Mouse (Mus musculus) liver, embryonic 12.5 days (tissue): Measurements from ENCODE around the gene Nelfb. TPM values are rescaled to one million over a fixed set of nuclear protein-coding genes. Genes with fewer than 3 reads are reported as not detected.
"Not testable (repeated sequence)": the region's sequence is repeated elsewhere in the genome, so short reads cannot be mapped to it uniquely, and the experiment has no call there.

Experiments used
- ATAC-seq: fragments of 200-750 bp; cut with Nextera tagmentation; 2 replicates; pipeline ENCODE4 v1.8.0; 2017; ENCODE audit warnings: moderate number of reproducible peaks, mild to moderate bottlenecking, moderate library complexity
- H3K27ac ChIP-seq: fragments of 300-500 bp; sonication (generic); 2 replicates; pipeline ENCODE4 v1.5.1; 2016; ENCODE audit warnings: mild to moderate bottlenecking
- H3K27me3 ChIP-seq: fragments of 300-500 bp; sonication (generic); replicated peaks from 2 replicates; pipeline ENCODE4 v1.6.1; 2016; ENCODE audit warnings: mild to moderate bottlenecking, moderate library complexity
- H3K36me3 ChIP-seq: fragments of 300-500 bp; sonication (generic); 2 replicates; pipeline ENCODE4 v1.6.1; 2016; ENCODE audit warnings: mild to moderate bottlenecking, moderate library complexity
- H3K4me1 ChIP-seq: fragments of 300-500 bp; sonication (generic); 2 replicates; pipeline ENCODE4 v1.6.1; 2016
- H3K4me2 ChIP-seq: fragments of 300-500 bp; sonication (generic); 2 replicates; pipeline ENCODE4 v1.6.1; 2016; ENCODE audit warnings: mild to moderate bottlenecking, moderate library complexity
- H3K4me3 ChIP-seq: fragments of 300-500 bp; sonication (generic); 2 replicates; pipeline ENCODE4 v1.5.1; 2016; ENCODE audit warnings: mild to moderate bottlenecking, moderate library complexity
- H3K9ac ChIP-seq: fragments of 300-500 bp; sonication (generic); 2 replicates; pipeline ENCODE4 v1.6.1; 2016; ENCODE audit warnings: mild to moderate bottlenecking, moderate library complexity
- H3K9me3 ChIP-seq: fragments of 300-500 bp; sonication (generic); replicated peaks from 2 replicates; pipeline ENCODE4 v1.6.1; 2016; ENCODE audit warnings: mild to moderate bottlenecking, moderate library complexity
- WGBS: fragments of 180-500 bp; shearing (Covaris S2); methylation state at CpG from one replicate; pipeline ENCODE4 v1.1.7; 2016; ENCODE audit not compliant: insufficient replicate concordance; 5-methylcytosine and 5-hydroxymethylcytosine counted together
- polyA plus RNA-seq: library from polyadenylated mRNA; unstranded; fragments of >200 nt; fragmentation: Nextera tagmentation; extraction: Ambion mirVana; gene quantifications from 2 replicates; pipeline ENCODE4 v1.2.1, GENCODE M21; 2016

Gene Nelfb
- polyA plus RNA-seq = 56.7 and 61.5 TPM in 2 replicates

- peak within 1 kb of the TSS; percentile 88 for H3K27ac ChIP-seq
- ATAC-seq = peak; percentile 92
- WGBS = 1% methylated on average over 44 of the region's 44 CpGs
- H3K4me2 ChIP-seq = peak within 1 kb of the TSS; percentile 87
- peaks cover 22% of the 10 kb centered on the region for H3K27me3 ChIP-seq
- H3K36me3 ChIP-seq = peaks cover 36% of the 10 kb centered on the region
- H3K4me3 ChIP-seq = peak within 1 kb of the TSS; percentile 83
- peak within 1 kb of the TSS; percentile 93 for H3K9ac ChIP-seq
- H3K4me1 ChIP-seq = peaks cover 31% of the 10 kb centered on the region
- H3K9me3 ChIP-seq = no peaks in the 10 kb centered on the region
These were observed at the start of gene Nelfb for GRCm38 (mm10) chr2:25211121-25211670. Nelfb (minus strand) TSS chr2:25211489.

GRCm38 (mm10) chr2:25258887-25259286 is 47.6 kb upstream of the Nelfb start:
- Histone ChIP-seq H3K4me1 (peaks cover 44% of the 10 kb centered on the region), H3K4me3 (no peak overlapping the region), H3K36me3 (no peaks in the 10 kb centered on the region), H3K4me2 (no peak overlapping the region), H3K9me3 (no peaks in the 10 kb centered on the region), H3K27ac (no peak overlapping the region), H3K9ac (no peak overlapping the region), H3K27me3 (peaks cover 9% of the 10 kb centered on the region)
- 37% methylated on average over 2 of the region's 2 CpGs for WGBS
- no peak for ATAC-seq

- not testable (repeated sequence) for H3K9ac ChIP-seq, H3K27me3 ChIP-seq, H3K4me3 ChIP-seq, H3K9me3 ChIP-seq, ATAC-seq, H3K27ac ChIP-seq, H3K4me2 ChIP-seq
- 75% methylated on average over 5 of the region's 5 CpGs for WGBS
- H3K4me1 ChIP-seq = peaks cover 32% of the 10 kb centered on the region
- peaks cover 14% of the 10 kb centered on the region for H3K36me3 ChIP-seq
These were observed 46.0 kb upstream of the Nelfb start for GRCm38 (mm10) chr2:25257250-25257649.

- Histone ChIP-seq H3K27ac (0 out of 2 replicates have a peak overlapping the region, but pooled peaks have one; percentile 85), H3K36me3 (peaks cover 21% of the 10 kb centered on the region), H3K4me3 (peak overlapping the region; percentile 99), H3K4me2 (peak overlapping the region; percentile 88), H3K9ac (peak overlapping the region; percentile 85), H3K4me1 (peaks cover 27% of the 10 kb centered on the region)
- 39% methylated on average over 12 of the region's 12 CpGs for WGBS
- ATAC-seq, H3K9me3 ChIP-seq, H3K27me3 ChIP-seq: not testable (repeated sequence)
These were observed 45.3 kb upstream of the Nelfb start for GRCm38 (mm10) chr2:25256443-25257109.

- peak; percentile 86 for ATAC-seq
- 1% methylated on average over 39 of the region's 39 CpGs for WGBS
- peak within 1 kb of the TSS; percentile 85 for H3K27ac ChIP-seq
- peaks cover 23% of the 10 kb centered on the region for H3K4me1 ChIP-seq
- H3K9me3 ChIP-seq = no peaks in the 10 kb centered on the region
- peak within 1 kb of the TSS; percentile 85 for H3K9ac ChIP-seq
- H3K36me3 ChIP-seq = peaks cover 33% of the 10 kb centered on the region
- H3K4me3 ChIP-seq = peak within 1 kb of the TSS; percentile 99
- H3K27me3 ChIP-seq = no peaks in the 10 kb centered on the region
- peak within 1 kb of the TSS; percentile 88 for H3K4me2 ChIP-seq
These were observed 44.0 kb upstream of the Nelfb start, which contains the start of gene Tmem203 for GRCm38 (mm10) chr2:25255284-25255779. Tmem203 (plus strand) TSS chr2:25255439.

GRCm38 (mm10) chr2:25252331-25252730 is 41.0 kb upstream of the Nelfb start:
- Histone ChIP-seq H3K27me3 (no peaks in the 10 kb centered on the region), H3K4me2 (no peak overlapping the region), H3K4me1 (peaks cover 23% of the 10 kb centered on the region), H3K9me3 (no peaks in the 10 kb centered on the region), H3K27ac (no peak overlapping the region), H3K36me3 (peaks cover 63% of the 10 kb centered on the region), H3K4me3 (no peak overlapping the region), H3K9ac (no peak overlapping the region)
- WGBS = 83% methylated on average over 1 of the region's 1 CpGs
- ATAC-seq = no peak

- H3K27ac ChIP-seq = no peak within 1 kb of the TSS
- WGBS = 77% methylated on average over 10 of the region's 10 CpGs
These were observed 35.1 kb upstream of the Nelfb start, which contains the start of gene AL732309.1 for GRCm38 (mm10) chr2:25246183-25247072. AL732309.1 (minus strand) TSS chr2:25246863.

GRCm38 (mm10) chr2:25244144-25244543 is 32.9 kb upstream of the Nelfb start:
- no peaks in the 10 kb centered on the region for H3K9me3 ChIP-seq
- ATAC-seq = no peak
- H3K27ac ChIP-seq = no peak overlapping the region
- H3K4me1 ChIP-seq = peaks cover 36% of the 10 kb centered on the region
- H3K4me2 ChIP-seq = no peak overlapping the region
- H3K9ac ChIP-seq = no peak overlapping the region
- H3K4me3 ChIP-seq = no peak overlapping the region
- peaks cover 41% of the 10 kb centered on the region for H3K36me3 ChIP-seq
- 76% methylated on average over 4 of the region's 4 CpGs for WGBS
- peaks cover 30% of the 10 kb centered on the region for H3K27me3 ChIP-seq

More at GRCm38 (mm10) chr2:25246183-25247072, 35.1 kb upstream of the Nelfb start, which contains the start of gene AL732309.1:
- Histone ChIP-seq H3K4me3 (no peak within 1 kb of the TSS), H3K4me2 (no peak within 1 kb of the TSS), H3K4me1 (peaks cover 16% of the 10 kb centered on the region), H3K27me3 (peaks cover 26% of the 10 kb centered on the region), H3K9ac (no peak within 1 kb of the TSS), H3K36me3 (peaks cover 64% of the 10 kb centered on the region), H3K9me3 (no peaks in the 10 kb centered on the region)
- no peak for ATAC-seq

- 72% methylated on average over 8 of the region's 8 CpGs for WGBS
- H3K9ac ChIP-seq = no peak overlapping the region
- H3K36me3 ChIP-seq = peaks cover 33% of the 10 kb centered on the region
- H3K27me3 ChIP-seq = peaks cover 30% of the 10 kb centered on the region
- no peak for ATAC-seq
- H3K4me2 ChIP-seq = no peak overlapping the region
- H3K4me1 ChIP-seq = peaks cover 36% of the 10 kb centered on the region
- no peaks in the 10 kb centered on the region for H3K9me3 ChIP-seq
- no peak overlapping the region for H3K27ac ChIP-seq
- H3K4me3 ChIP-seq = no peak overlapping the region
These were observed 32.1 kb upstream of the Nelfb start for GRCm38 (mm10) chr2:25243342-25243741.

GRCm38 (mm10) chr2:25242101-25242506 is 30.8 kb upstream of the Nelfb start, which contains the start of the genes Rnf208 and Cysrt1:
Rnf208 (plus strand) TSS chr2:25242255.
Cysrt1 (minus strand) TSS chr2:25242452.
- H3K4me1 ChIP-seq = peaks cover 36% of the 10 kb centered on the region
- peaks cover 30% of the 10 kb centered on the region for H3K27me3 ChIP-seq
- no peaks in the 10 kb centered on the region for H3K9me3 ChIP-seq
- H3K27ac ChIP-seq = no peak within 1 kb of the TSS
- no peak for ATAC-seq
- H3K9ac ChIP-seq = peak within 1 kb of the TSS; percentile 53
- H3K36me3 ChIP-seq = peaks cover 21% of the 10 kb centered on the region
- peak within 1 kb of the TSS; percentile 84 for H3K4me2 ChIP-seq
- H3K4me3 ChIP-seq = peak within 1 kb of the TSS; percentile 58
- under 1% methylated on average over 35 of the region's 59 CpGs for WGBS

- ATAC-seq = peak; percentile 11; the same call in 1 of the 2 replicates
- 14% methylated on average over 6 of the region's 6 CpGs for WGBS
- H3K4me2 ChIP-seq = peak overlapping the region; percentile 84
- H3K27me3 ChIP-seq = peaks cover 34% of the 10 kb centered on the region
- peaks cover 41% of the 10 kb centered on the region for H3K4me1 ChIP-seq
- H3K36me3 ChIP-seq = peaks cover 14% of the 10 kb centered on the region
- no peaks in the 10 kb centered on the region for H3K9me3 ChIP-seq
- no peak overlapping the region for H3K9ac ChIP-seq
- no peak overlapping the region for H3K27ac ChIP-seq
- H3K4me3 ChIP-seq = peak overlapping the region; percentile 58
These were observed 30.1 kb upstream of the Nelfb start for GRCm38 (mm10) chr2:25241438-25241775.
